In genomic region chr11:85164371-85164770, GRCm38 (mm10) we compare ENCODE assay signal across 36 mouse cellular contexts. TPM values are rescaled to one million over a fixed set of nuclear protein-coding genes. Genes with fewer than 3 reads are reported as not detected.
"Had no signal": no experiment of that assay in that cellular context is flagged by ENCODE, and none has a peak within 500 bp of the region (broad histone marks: within the 10 kb centered on the region; RNA-seq: fewer than 3 reads in every experiment).

No protein-coding gene starts in this region.

- H3K4me1 ChIP-seq: heart, embryonic 13.5 days; heart, embryonic 15.5 days; hindbrain, embryonic 10.5 days; hindbrain, embryonic 12.5 days; intestine, embryonic 15.5 days; limb, embryonic 13.5 days; limb, embryonic 15.5 days had no signal

- H3K36me3 ChIP-seq: heart, embryonic 13.5 days; heart, embryonic 15.5 days; hindbrain, embryonic 10.5 days; hindbrain, embryonic 12.5 days; intestine, embryonic 15.5 days; limb, embryonic 13.5 days; limb, embryonic 15.5 days; liver, embryonic 12.5 days had no signal

- H3K9me3 ChIP-seq: heart, embryonic 13.5 days; heart, embryonic 15.5 days; hindbrain, embryonic 10.5 days; hindbrain, embryonic 12.5 days; intestine, embryonic 15.5 days; limb, embryonic 13.5 days; limb, embryonic 15.5 days; liver, embryonic 12.5 days had no signal

- DNase-seq: gastrocnemius, postnatal 14 days; gastrocnemius, postnatal 36 days; heart, adult 2 months; heart, postnatal 14 days; heart, postnatal 36 days; kidney, adult 18-20 months; kidney, adult 8-10 months; kidney, postnatal 10 days; kidney, postnatal 25 days; kidney, postnatal 4 days; layer of hippocampus, postnatal 36 days; left cerebral cortex, postnatal 4 days had no signal

- ATAC-seq: hindbrain, embryonic 16.5 days; inflammation-experienced regulatory T-cells, adult 6 months; intestine, embryonic 15.5 days; intestine, postnatal 0 days; liver, embryonic 12.5 days had no signal

- H3K4me2 ChIP-seq: heart, embryonic 11.5 days; heart, embryonic 13.5 days; heart, embryonic 15.5 days; hindbrain, embryonic 12.5 days; hindbrain, embryonic 14.5 days; intestine, embryonic 15.5 days; limb, embryonic 13.5 days; limb, embryonic 15.5 days; liver, embryonic 12.5 days had no signal

- H3K9ac ChIP-seq: heart, embryonic 13.5 days; heart, embryonic 15.5 days; hindbrain, embryonic 12.5 days; hindbrain, embryonic 14.5 days; intestine, embryonic 15.5 days; limb, embryonic 13.5 days; limb, embryonic 15.5 days; liver, embryonic 12.5 days; liver, embryonic 14.5 days had no signal

- H3K27me3 ChIP-seq: heart, embryonic 13.5 days; heart, embryonic 15.5 days; hindbrain, embryonic 12.5 days; intestine, embryonic 15.5 days; limb, embryonic 13.5 days; limb, embryonic 15.5 days had no signal

- H3K4me3 ChIP-seq: heart, adult 2 months; heart, embryonic 13.5 days; heart, embryonic 15.5 days; hindbrain, embryonic 10.5 days; hindbrain, embryonic 12.5 days; intestine, embryonic 15.5 days; layer of hippocampus, adult 2 months; limb, embryonic 13.5 days; limb, embryonic 15.5 days; liver, embryonic 12.5 days had no signal

- H3K27ac ChIP-seq: heart, adult 2 months; heart, embryonic 13.5 days; heart, embryonic 15.5 days; hindbrain, embryonic 10.5 days; hindbrain, embryonic 12.5 days; hindbrain, embryonic 14.5 days; intestine, embryonic 15.5 days; layer of hippocampus, adult 2 months; limb, embryonic 13.5 days; limb, embryonic 15.5 days; liver, embryonic 12.5 days; liver, embryonic 14.5 days had no signal

RNA-seq across cellular contexts. Expression of gene 1700125H20Rik, which starts 5.8 kb away (rescaled TPM):
- total RNA-seq: gastrocnemius, adult 18-20 months; gastrocnemius, adult 8-10 months; gastrocnemius, postnatal 14 days; gastrocnemius, postnatal 36 days; heart, adult 2 months; heart, postnatal 14 days; heart, postnatal 36 days; layer of hippocampus, postnatal 36 days; left cerebral cortex, adult 18-20 months; left cerebral cortex, adult 8-10 months; liver, adult 2 months had no signal
- polyA plus RNA-seq: frontal cortex, adult 2 months; gonadal fat pad, adult 2 months; heart, adult 2 months; heart, embryonic 11.5 days; heart, embryonic 15.5 days; inflammation-experienced regulatory T-cells, adult 6 months; intestine, embryonic 15.5 days; kidney, embryonic 14.5 days; kidney, embryonic 16.5 days; liver, adult 2 months; liver, embryonic 12.5 days had no signal
